Mouse (Mus musculus) macrophage (primary cell): Measurements from ENCODE around the gene Myl6b. TPM values are rescaled to one million over a fixed set of nuclear protein-coding genes. Genes with fewer than 3 reads are reported as not detected.

Experiments used
- H3K27ac ChIP-seq: fragments of 350-480 bp; formaldehyde crosslinking; 2 replicates; pipeline ENCODE4 v1.9.0; 2021
- H3K36me3 ChIP-seq: fragments of 350-480 bp; formaldehyde crosslinking; 2 replicates; pipeline ENCODE4 v1.9.0; 2021; ENCODE audit errors: inconsistent target
- H3K4me3 ChIP-seq: fragments of 350-480 bp; formaldehyde crosslinking; 2 replicates; pipeline ENCODE4 v1.9.0; 2021; ENCODE audit errors: inconsistent target
- H3K79me2 ChIP-seq: fragments of 350-480 bp; formaldehyde crosslinking; 2 replicates; pipeline ENCODE4 v1.9.0; 2021; ENCODE audit errors: inconsistent target
- WGBS: methylation state at CpG from one replicate; pipeline ENCODE4 v1.1.7; 2026; ENCODE audit warnings: inconsistent platforms; ENCODE audit not compliant: missing documents; 5-methylcytosine and 5-hydroxymethylcytosine counted together
- polyA plus RNA-seq: library from polyadenylated mRNA; stranded (reverse); fragments of 250-400 nt; gene quantifications from 3 replicates; pipeline ENCODE4 v1.2.4, GENCODE M21; 2018; ENCODE audit warnings: inconsistent platforms

Myl6b gene
- polyA plus RNA-seq, 1 experiment from 2014 or later: 1.4 TPM

- WGBS: 12% methylated on average over 23 of the region's 28 CpGs
- Histone ChIP-seq H3K27ac (peak overlapping the region; percentile 84), H3K4me3 (peak overlapping the region; percentile 37), H3K79me2 (peaks cover 38% of the 10 kb centered on the region), H3K36me3 (peaks cover 8% of the 10 kb centered on the region; the same call in 1 of the 2 replicates)
Measured at GRCm38 (mm10) chr10:128526366-128527356, 28.2 kb upstream of the Myl6b start.

GRCm38 (mm10) chr10:128525671-128526308 is 27.3 kb upstream of the Myl6b start, which contains the start of gene Esyt1:
Esyt1 (minus strand) TSS chr10:128525871.
- peak within 1 kb of the TSS; percentile 95 for H3K4me3 ChIP-seq
- peaks cover 16% of the 10 kb centered on the region; the same call in 1 of the 2 replicates for H3K36me3 ChIP-seq
- peak within 1 kb of the TSS; percentile 84 for H3K27ac ChIP-seq
- WGBS: 1% methylated on average over 37 of the region's 37 CpGs
- H3K79me2 ChIP-seq: peaks cover 44% of the 10 kb centered on the region

- Histone ChIP-seq H3K79me2 (peaks cover 49% of the 10 kb centered on the region), H3K4me3 (peak overlapping the region; percentile 95), H3K27ac (peak overlapping the region; percentile 76), H3K36me3 (peaks cover 24% of the 10 kb centered on the region; the same call in 1 of the 2 replicates)
- WGBS: under 1% methylated on average over 58 of the region's 58 CpGs
Measured at GRCm38 (mm10) chr10:128524732-128525662, 26.5 kb upstream of the Myl6b start.

- peak overlapping the region; percentile 76 for H3K27ac ChIP-seq
- peak overlapping the region; percentile 95 for H3K4me3 ChIP-seq
- H3K36me3 ChIP-seq: peaks cover 31% of the 10 kb centered on the region; the same call in 1 of the 2 replicates
- WGBS: 34% methylated on average over 11 of the region's 11 CpGs
- H3K79me2 ChIP-seq: peaks cover 49% of the 10 kb centered on the region
Measured at GRCm38 (mm10) chr10:128524111-128524731, 25.7 kb upstream of the Myl6b start.

GRCm38 (mm10) chr10:128522351-128522750 is 23.9 kb upstream of the Myl6b start:
- Histone ChIP-seq H3K4me3 (no peak overlapping the region), H3K27ac (no peak overlapping the region), H3K36me3 (peaks cover 50% of the 10 kb centered on the region), H3K79me2 (peaks cover 49% of the 10 kb centered on the region)
- 92% methylated on average over 6 of the region's 6 CpGs for WGBS

GRCm38 (mm10) chr10:128520591-128520990 is 22.1 kb upstream of the Myl6b start:
- 96% methylated on average over 16 of the region's 16 CpGs for WGBS
- peaks cover 49% of the 10 kb centered on the region for H3K79me2 ChIP-seq
- H3K27ac ChIP-seq: no peak overlapping the region
- H3K4me3 ChIP-seq: no peak overlapping the region
- peaks cover 66% of the 10 kb centered on the region for H3K36me3 ChIP-seq

GRCm38 (mm10) chr10:128518833-128519232 is 20.3 kb upstream of the Myl6b start:
- Histone ChIP-seq H3K79me2 (peaks cover 32% of the 10 kb centered on the region), H3K36me3 (peaks cover 80% of the 10 kb centered on the region), H3K4me3 (no peak overlapping the region), H3K27ac (no peak overlapping the region)
- 92% methylated on average over 7 of the region's 7 CpGs for WGBS

GRCm38 (mm10) chr10:128516677-128517076 is 18.2 kb upstream of the Myl6b start:
- peaks cover 10% of the 10 kb centered on the region; the same call in 1 of the 2 replicates for H3K79me2 ChIP-seq
- no peak overlapping the region for H3K27ac ChIP-seq
- peaks cover 93% of the 10 kb centered on the region for H3K36me3 ChIP-seq
- 22% methylated on average over 6 of the region's 6 CpGs for WGBS
- H3K4me3 ChIP-seq: no peak overlapping the region

GRCm38 (mm10) chr10:128516029-128516428 is 17.5 kb upstream of the Myl6b start:
- H3K27ac ChIP-seq: no peak overlapping the region
- 96% methylated on average over 20 of the region's 20 CpGs for WGBS
- no peak overlapping the region for H3K4me3 ChIP-seq
- H3K79me2 ChIP-seq: peaks cover 7% of the 10 kb centered on the region; the same call in 1 of the 2 replicates
- H3K36me3 ChIP-seq: peaks cover 92% of the 10 kb centered on the region

- WGBS: 97% methylated on average over 4 of the region's 4 CpGs
Measured at GRCm38 (mm10) chr10:128515044-128515443, 16.6 kb upstream of the Myl6b start.

GRCm38 (mm10) chr10:128511761-128512160 is 13.3 kb upstream of the Myl6b start:
- Histone ChIP-seq H3K27ac (no peak overlapping the region), H3K4me3 (no peak overlapping the region), H3K79me2 (no peaks in the 10 kb centered on the region), H3K36me3 (peaks cover 65% of the 10 kb centered on the region)
- WGBS: 95% methylated on average over 12 of the region's 12 CpGs

More at GRCm38 (mm10) chr10:128515044-128515443, 16.6 kb upstream of the Myl6b start:
- H3K4me3 ChIP-seq: no peak overlapping the region
- no peak overlapping the region for H3K27ac ChIP-seq
- H3K36me3 ChIP-seq: peaks cover 91% of the 10 kb centered on the region
- no peaks in the 10 kb centered on the region for H3K79me2 ChIP-seq

- H3K36me3 ChIP-seq: peaks cover 60% of the 10 kb centered on the region
- H3K79me2 ChIP-seq: no peaks in the 10 kb centered on the region
- 95% methylated on average over 9 of the region's 9 CpGs for WGBS
- no peak overlapping the region for H3K4me3 ChIP-seq
- H3K27ac ChIP-seq: no peak overlapping the region
Measured at GRCm38 (mm10) chr10:128511189-128511588, 12.7 kb upstream of the Myl6b start.

GRCm38 (mm10) chr10:128510301-128510700 is 11.8 kb upstream of the Myl6b start:
- H3K79me2 ChIP-seq: no peaks in the 10 kb centered on the region
- no peak overlapping the region for H3K27ac ChIP-seq
- no peak overlapping the region for H3K4me3 ChIP-seq
- WGBS: 94% methylated on average over 11 of the region's 11 CpGs
- H3K36me3 ChIP-seq: peaks cover 51% of the 10 kb centered on the region
